Comparison of ENCODE assay signal across 9 mouse cellular contexts in genomic region chr14:28164642-28165408, GRCm38 (mm10).
DNase-seq lines count a peak whose midpoint lies in the region; ATAC-seq lines count a peak whose summit lies in the region.
"Had no signal": no experiment of that assay in that cellular context is flagged by ENCODE, and none has a peak within 500 bp of the region (broad histone marks: within the 10 kb centered on the region; RNA-seq: fewer than 3 reads in every experiment).

No protein-coding gene starts in this region.

- peaks cover 11% of the 10 kb centered on the region; the same call in 1 of the 2 replicates for H3K4me1 ChIP-seq in intestine, embryonic 16.5 days (ENCODE audit: control insufficient read depth, insufficient read depth, low read length)
- peaks cover 24% of the 10 kb centered on the region for H3K4me1 ChIP-seq in midbrain, embryonic 13.5 days (replicated peaks)

- no peak overlapping the region for H3K4me3 ChIP-seq in intestine, embryonic 16.5 days (ENCODE audit: low read length)
- H3K4me3 ChIP-seq in midbrain, embryonic 13.5 days (replicated peaks): peak overlapping the region; percentile 18; the same call in 1 of the 2 replicates

- no peaks in the 10 kb centered on the region for H3K9me3 ChIP-seq in intestine, embryonic 16.5 days (ENCODE audit: control insufficient read depth, low read length)
- H3K9me3 ChIP-seq in midbrain, embryonic 13.5 days: no peaks in the 10 kb centered on the region

- H3K27ac ChIP-seq in intestine, embryonic 16.5 days (ENCODE audit: low read length): peak overlapping the region; percentile 57
- peak overlapping the region; percentile 62 for H3K27ac ChIP-seq in midbrain, embryonic 13.5 days
- H3K27ac ChIP-seq: liver, embryonic 14.5 days had no signal

- no peaks in the 10 kb centered on the region for H3K27me3 ChIP-seq in intestine, embryonic 16.5 days (replicated peaks; ENCODE audit: control insufficient read depth, insufficient read depth, low read length)
- peaks cover 3% of the 10 kb centered on the region; the same call in 1 of the 2 replicates for H3K27me3 ChIP-seq in midbrain, embryonic 13.5 days

- ATAC-seq in intestine, embryonic 16.5 days: peak; percentile 58
- ATAC-seq in midbrain, embryonic 13.5 days: peak; percentile 74

- H3K36me3 ChIP-seq in intestine, embryonic 16.5 days (ENCODE audit: control insufficient read depth, insufficient read depth, low read length): no peaks in the 10 kb centered on the region
- H3K36me3 ChIP-seq in midbrain, embryonic 13.5 days: no peaks in the 10 kb centered on the region

- peak; percentile 51 for DNase-seq in adrenal gland, postnatal 10 days
- no peak for DNase-seq in adrenal gland, adult 18-20 months (ENCODE audit: low spot score in 2 of 2)
- DNase-seq in right cerebral cortex, postnatal 10 days (ENCODE audit: low spot score in 2 of 2): peak; percentile 68 to 69
- DNase-seq in right cerebral cortex, postnatal 25 days: no peak
- no peak for DNase-seq in cerebellum, adult 11 months
- DNase-seq in cerebellum, adult 18-20 months: no peak

- WGBS in intestine, embryonic 16.5 days: 34% methylated on average over 15 of the region's 15 CpGs
- WGBS in midbrain, embryonic 13.5 days: 19% methylated on average over 15 of the region's 15 CpGs

- H3K9ac ChIP-seq in intestine, embryonic 16.5 days (ENCODE audit: low read depth, low read length): 0 out of 2 replicates have a peak overlapping the region, but pooled peaks have one; percentile 3
- 0 out of 2 replicates have a peak overlapping the region, but pooled peaks have one; percentile 34 for H3K9ac ChIP-seq in midbrain, embryonic 13.5 days (replicated peaks)
- H3K9ac ChIP-seq: liver, embryonic 14.5 days had no signal

- H3K4me2 ChIP-seq in intestine, embryonic 16.5 days (ENCODE audit: low read depth, low read length): no peak overlapping the region
- H3K4me2 ChIP-seq in midbrain, embryonic 13.5 days (replicated peaks): peak overlapping the region; percentile 42

Comparison
In these comparisons a context has a peak if more than half of its experiments do, and no peak if none do; other contexts are left out.
1. DNase-seq: peak in adrenal gland, postnatal 10 days (single experiment) and right cerebral cortex, postnatal 10 days (2 of 2); none in adrenal gland, adult 18-20 months (0 of 2), right cerebral cortex, postnatal 25 days (single experiment), cerebellum, adult 11 months (single experiment) and cerebellum, adult 18-20 months (0 of 2).